Mouse (Mus musculus) ovary, postnatal 10 days (tissue): ENCODE results near the gene Gm44805.

Experiments used
- DNase-seq: peaks from one replicate; pipeline ENCODE4 v3.0.0; 2022; ENCODE audit warnings: low spot score

Gene Gm44805

GRCm38 (mm10) chr7:19628536-19629360 is 52.5 kb downstream of the Gm44805 start:
- DNase-seq, result peak; percentile 86

DNA sequence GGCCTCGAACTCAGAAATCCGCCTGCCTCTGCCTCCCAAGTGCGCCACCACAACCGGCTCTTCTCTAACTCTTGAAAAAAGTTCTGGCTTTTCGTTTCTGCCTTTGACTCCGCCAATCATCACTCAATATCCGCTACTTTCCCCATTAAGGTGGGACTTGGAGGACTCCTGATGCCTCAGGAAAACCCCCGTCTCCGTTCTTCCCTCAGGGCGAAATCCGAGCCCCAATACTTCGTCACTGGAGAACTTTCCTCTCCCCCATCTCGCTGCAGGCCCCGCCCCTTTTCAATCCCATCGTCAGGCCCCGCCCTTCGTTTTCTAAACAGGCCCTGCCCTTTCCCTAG is 53.1 kb downstream of the Gm44805 start:
- no peak for DNase-seq

DNA sequence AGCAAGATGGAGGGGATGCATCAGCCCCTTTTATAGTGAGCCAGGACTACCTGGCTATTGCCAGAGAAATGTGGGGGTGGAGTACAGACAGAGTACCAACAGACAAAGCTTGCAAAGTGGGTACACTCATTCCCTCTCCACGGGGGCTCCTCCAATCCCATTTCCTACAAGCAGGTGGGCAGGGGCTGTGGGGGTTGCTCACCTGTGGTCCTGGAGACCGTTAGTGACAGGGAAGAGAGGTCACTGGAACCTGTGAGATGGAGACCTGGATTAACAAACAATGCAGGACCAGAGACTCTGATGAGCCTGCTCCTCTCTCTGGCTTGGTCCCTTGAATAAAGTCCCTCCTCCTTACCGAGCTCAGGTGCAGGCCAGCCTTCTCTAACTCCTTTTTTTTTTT is 53.5 kb downstream of the Gm44805 start:
- DNase-seq, result no peak

DNA sequence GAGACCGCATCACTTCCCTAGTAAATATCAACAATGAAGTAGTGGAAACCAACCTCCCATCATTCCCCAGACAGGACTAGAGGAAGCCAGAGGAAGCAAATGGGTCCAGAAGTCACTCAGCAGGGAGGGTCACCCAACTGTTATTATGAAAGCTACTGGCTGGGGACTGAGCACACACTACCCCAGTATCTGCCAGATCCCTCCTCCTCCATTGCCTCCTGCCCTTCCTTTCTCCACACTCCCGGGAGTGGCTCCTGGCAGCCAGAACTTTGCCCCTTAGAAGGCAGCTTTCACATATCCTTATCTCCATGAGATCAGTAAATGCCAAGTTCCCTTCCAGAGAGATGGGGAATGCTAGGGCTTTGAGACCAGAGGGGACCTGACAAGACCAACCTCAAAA is 57.8 kb downstream of the Gm44805 start:
- DNase-seq, result no peak

DNA sequence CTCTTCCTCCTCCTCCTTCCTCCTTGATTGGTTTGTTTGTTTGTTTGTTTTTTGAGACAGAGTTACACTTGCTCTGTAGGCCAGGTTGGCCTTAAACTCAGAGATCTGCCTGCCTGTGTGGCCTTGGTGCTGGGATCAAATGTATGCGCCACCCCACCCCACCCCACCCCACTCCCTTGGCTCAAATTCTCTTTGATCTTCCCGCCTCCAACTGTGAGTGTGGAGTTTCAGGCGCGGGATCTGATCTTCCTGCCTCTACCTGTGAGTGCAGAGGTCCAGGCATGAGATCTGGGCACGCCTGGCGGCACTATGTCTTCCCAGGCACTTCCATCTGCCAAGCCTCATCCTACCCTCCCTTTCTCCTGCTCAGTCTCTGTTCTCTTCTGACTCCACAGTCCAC is 59.0 kb downstream of the Gm44805 start:
- DNase-seq, result no peak
